Mouse (Mus musculus) adrenal gland, postnatal 36 days (tissue): ENCODE data around the gene Cds1. TPM values are rescaled to one million over a fixed set of nuclear protein-coding genes. Genes with fewer than 3 reads are reported as not detected.

Experiments
- DNase-seq, 2 experiments: peaks; one replicate each; pipeline ENCODE4 v3.0.0; 2021; ENCODE audit warnings: mixed read lengths in 1 of 2
- total RNA-seq, 2 experiments: library from RNA; stranded (reverse); gene quantifications; 2 replicates each; pipeline ENCODE4 v1.2.3; 2021

The Cds1 gene
- total RNA-seq, 2 experiments from 2014 or later: 6.5 to 7.7 TPM

- no peak for DNase-seq
Observed at GRCm38 (mm10) chr5:101776528-101776927, 11.6 kb downstream of the Cds1 start.

GRCm38 (mm10) chr5:101779376-101779863 is 14.5 kb downstream of the Cds1 start:
- DNase-seq: no peak

DNA sequence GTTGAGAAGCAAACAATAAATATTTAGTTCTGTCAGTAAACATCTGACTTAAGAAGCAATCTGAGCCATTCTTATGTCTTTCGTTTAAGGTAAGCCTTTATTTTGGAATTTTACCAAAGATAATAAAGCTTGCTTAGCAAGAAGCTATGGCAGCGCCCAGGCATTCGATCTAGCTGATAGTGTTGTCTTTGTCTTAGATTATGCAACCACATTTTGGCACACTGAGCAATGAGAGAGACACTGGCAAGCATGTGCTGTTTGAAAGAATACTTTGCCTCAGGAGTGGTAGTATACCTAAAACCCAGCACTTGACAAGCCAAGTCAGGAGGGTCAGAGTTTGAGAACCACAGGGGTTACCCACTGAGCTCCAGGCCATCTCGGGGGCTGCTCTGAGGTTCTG is 16.0 kb downstream of the Cds1 start:
- DNase-seq: no peak

DNA sequence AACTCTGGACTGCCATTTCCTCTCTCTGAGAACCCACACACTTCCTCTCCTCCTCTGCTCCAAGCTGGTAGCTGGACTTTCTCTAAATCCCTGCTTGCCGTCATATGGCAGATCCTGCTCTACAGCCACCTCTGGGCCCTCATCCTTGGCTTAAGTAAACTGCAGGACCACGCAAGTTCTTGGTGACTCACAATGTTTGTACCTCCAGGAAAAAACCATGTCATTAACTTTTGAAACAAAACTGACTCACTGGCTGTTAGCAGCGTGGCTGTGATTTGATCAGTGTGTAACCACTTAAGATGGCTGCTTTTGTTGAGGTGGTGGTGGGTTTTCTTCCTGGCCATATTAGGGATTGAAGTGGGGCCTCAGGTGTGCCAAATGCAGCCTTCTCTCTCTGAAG is 19.4 kb downstream of the Cds1 start:
- no peak for DNase-seq

DNA sequence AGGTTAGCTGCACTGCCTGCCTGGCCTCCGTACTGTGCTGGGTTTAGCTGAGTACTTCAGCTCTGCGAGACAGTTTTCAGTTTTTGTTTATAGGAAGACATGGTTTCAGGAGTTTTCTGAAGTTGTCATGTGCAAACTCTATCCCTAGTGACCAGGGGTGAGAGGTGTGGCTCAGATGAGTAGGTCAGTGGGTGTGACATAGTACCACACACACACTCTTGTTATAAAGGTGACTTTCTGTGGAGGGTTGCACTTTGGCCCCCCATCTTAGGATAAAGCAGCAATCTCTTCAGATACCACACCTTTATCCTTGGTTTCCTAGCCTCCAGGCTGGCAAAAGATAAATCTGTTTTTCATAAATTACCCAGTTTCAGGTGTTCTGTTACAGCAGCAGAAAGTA is 19.9 kb downstream of the Cds1 start:
- DNase-seq: no peak

DNA sequence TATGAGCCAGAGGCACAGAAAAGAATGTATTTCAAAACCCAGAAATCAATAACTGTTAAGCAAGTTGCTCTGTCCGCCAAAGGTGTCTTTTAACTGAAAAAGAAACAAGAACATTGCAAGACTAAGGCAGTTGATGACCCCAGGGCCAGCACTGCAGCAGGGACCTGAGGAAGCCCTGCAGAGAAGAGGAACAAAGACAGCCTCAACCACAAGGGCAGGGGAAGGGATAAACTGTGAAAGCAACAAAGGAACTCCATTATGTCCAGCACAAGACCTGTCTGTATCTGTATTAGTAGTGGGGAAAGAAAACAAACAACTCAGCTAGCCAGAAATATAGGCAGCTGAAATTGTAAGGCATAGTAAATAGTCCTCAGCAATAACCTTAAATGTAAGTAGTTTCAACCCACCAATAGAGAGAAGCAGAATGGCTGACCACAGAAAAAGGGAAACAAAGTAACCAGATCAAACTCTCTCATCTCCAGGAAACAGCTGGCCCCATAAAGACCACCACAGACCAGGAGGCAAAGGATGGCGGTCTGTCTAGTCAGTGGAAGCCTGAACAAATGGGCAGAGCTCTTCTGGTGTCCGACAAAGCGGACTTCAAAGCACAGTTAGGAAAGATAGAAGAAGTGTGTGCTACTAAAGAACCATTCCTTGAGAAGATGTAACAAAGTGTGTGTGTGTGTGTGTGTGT is 21.1 kb downstream of the Cds1 start:
- no peak for DNase-seq

- no peak for DNase-seq
Observed at GRCm38 (mm10) chr5:101789770-101790169, 24.8 kb downstream of the Cds1 start.

- no peak for DNase-seq
Observed at GRCm38 (mm10) chr5:101790560-101790959, 25.6 kb downstream of the Cds1 start.

- DNase-seq: no peak
Observed at GRCm38 (mm10) chr5:101792665-101793064, 27.7 kb downstream of the Cds1 start.

- DNase-seq: no peak
Observed at GRCm38 (mm10) chr5:101801891-101802290, 37.0 kb downstream of the Cds1 start.

DNA sequence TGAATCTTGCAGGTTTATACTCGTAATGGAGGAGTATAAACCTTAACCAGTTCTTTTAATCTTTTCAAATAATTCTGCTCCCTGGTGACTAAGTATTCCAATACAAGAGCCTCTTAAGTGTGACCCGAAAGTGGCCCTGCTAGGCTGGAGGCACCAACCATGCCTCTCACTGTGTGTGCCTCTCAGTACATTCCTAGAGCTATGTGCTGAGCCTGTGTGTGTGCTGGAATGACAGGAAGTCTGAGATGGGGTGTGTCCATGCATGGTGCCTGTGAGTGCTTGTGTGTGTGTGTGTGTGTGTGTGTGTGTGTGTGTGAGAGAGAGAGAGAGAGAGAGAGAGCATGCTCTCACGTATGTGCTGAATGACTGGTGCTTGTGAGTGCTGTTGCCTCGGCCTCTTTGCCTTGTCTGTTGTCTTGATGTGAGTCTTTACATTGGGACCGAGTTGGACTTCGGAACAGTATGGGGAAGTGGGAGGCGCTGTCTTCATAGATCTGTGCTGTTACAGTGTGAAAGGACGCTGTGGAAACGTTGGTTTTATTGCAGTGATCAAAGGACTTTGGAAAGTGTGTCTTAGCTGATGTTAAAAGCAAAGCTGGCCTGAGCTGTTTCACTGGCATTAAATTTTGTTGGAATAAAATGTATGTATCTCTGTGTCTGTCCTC is 37.6 kb downstream of the Cds1 start:
- DNase-seq: no peak

DNA sequence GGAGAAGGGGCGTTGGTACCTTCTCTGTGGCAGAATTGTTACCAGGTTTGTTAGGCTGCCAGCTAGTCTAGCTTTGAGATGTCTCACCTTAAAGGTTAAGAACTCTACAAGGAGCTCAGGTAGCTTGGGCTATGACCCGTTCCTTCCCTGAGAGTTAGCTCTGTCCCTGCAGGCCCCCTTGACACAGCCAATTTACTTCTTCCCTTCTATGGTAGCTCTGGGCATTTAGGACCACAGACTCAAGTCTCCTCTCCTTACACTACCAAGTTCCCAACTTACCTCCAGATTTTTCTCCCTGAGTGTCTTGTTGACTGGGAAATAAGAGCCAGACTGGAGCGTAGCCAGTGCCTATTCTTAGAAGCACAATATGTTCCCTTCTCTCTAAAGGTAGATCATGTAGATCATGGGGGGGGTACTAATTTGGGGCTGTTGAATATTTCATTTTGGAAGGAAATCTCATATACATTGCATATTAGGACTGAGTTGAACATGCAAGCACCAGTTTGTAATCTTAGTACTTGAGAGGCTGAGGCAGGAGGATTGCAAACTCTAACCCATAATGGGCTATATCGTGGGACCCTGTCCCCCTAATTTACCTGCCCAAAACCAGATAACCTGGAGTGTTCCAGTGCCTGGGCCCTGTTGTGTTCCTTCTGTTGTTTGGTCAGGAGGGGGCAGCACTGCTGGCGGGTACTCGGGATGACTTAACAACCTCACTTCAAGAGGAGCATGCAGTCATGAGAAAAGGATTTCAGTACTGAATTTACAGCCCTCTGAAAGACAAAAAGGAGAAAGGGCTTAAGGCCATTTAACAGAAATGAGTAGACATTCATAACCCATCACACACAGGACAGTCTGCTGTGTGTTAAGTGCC is 46.6 kb downstream of the Cds1 start:
- DNase-seq: no peak

GRCm38 (mm10) chr5:101816822-101817221 is 51.9 kb downstream of the Cds1 start:
- DNase-seq: no peak

DNA sequence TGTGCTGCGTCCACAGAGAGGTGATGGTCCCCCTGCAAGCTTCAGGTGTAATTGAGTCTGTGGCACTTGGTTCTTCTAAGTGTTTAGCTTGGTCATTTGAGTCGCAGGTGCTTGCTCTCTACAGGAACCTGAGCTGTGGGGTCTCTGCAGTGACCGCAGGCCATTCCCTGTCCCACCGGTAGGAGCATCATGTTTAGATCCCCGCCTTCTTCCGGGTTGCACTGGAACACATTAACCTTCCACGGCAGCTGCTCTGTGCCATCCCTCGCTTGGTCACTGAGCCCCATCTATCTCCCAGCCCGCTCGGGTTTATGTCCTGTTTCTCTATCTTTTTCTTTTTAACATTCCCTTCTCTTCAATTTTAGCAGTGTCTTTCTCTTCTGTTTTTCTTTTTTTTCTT is 54.3 kb downstream of the Cds1 start:
- DNase-seq: no peak

DNA sequence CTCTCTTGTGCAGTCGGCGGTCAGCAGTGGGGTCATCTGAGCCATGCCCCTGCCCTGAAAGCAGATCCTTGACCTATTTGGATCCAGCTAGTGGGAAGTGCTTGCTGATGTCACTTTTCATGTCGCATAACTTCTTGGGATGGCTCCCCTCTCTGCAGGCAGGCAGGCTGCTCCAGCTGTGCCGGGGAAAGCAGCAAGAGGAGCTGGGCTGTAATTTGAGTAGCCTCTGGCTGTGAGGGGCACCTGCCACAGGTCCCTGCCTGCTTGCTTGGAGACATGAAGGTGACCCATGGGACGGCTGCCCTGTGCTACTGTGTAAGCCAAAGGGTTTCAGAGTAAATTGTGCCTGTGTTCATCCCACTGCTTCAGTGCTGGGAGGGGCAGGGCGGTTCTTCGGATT is 54.9 kb downstream of the Cds1 start:
- peak in 1 of 2 experiments; percentile 19 for DNase-seq

DNA sequence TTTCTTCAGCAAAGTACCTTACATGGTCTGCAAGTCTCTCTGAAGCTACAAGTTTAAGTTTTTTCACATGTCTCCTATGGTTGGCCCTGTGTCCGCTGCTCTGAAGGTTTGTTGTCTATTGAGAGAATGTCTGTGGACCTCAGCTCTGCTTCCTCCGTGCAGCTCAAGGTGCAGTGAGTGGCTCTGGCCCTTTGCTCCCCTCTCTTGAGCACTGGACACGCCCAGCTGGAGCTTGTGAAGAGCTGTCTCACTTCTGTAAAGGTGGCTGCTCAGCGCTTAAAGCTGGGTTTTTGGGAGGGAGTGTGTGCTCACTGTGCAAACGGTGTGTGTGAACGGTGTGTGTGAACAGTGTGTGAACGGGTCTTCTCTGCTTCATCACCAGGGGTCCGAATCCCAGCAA is 56.1 kb downstream of the Cds1 start:
- DNase-seq: no peak

DNA sequence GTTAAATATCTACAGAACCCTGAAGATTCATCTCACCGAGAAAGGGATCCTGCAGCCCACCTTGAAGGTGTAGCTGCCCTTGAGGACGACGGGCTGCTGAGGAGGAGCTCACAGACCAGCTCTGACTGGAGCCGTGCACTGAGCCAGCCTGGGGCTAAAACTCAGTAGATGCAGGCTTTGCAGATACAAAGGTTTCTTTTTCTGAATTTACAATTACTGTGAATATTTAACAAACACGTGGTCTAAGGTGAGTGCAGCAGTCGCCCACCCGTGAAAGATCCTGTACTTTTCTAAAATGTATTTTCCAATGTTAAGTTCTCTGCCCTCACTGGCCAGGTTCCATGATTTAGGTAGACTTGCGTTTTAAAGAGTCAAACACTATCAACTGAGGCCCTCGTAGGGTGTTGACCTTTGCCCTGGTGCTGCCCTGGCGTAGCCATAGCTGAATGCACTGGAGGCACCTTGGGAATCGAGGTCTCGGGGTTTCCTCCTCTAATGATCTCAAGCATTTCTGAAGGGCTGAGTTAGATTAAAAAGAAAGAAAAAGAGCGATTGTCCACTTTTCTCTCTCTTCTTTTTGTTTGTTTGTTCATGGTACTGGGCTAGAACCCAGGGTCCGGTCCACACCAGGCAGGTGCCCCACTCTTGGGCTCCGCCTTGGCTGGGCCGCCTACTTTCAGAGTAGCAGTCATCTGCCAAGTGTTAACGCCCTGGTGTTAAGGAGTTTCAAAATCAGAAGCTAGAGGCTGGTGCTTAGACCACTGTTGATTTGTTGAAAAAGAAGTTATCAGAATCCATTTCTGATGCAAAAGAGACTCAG is 56.8 kb downstream of the Cds1 start:
- DNase-seq: no peak

DNA sequence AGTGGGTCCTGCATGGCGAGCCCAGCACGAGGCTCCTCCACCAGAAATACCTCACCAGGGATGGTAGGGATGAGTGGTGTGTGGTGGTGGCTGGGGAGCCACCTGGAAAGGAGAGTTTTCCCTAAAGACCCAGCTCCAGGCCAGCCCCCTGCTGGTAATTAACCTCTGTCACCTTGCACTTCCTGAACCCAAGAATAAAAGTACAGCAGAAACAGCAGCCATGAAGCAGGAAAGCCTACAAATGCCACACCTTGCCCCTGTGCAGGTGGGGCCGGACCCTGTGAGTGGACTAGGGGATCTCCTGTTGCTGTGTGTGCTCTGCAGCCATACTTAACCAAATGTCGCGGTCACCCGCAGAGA is 57.4 kb downstream of the Cds1 start:
- no peak for DNase-seq

DNA sequence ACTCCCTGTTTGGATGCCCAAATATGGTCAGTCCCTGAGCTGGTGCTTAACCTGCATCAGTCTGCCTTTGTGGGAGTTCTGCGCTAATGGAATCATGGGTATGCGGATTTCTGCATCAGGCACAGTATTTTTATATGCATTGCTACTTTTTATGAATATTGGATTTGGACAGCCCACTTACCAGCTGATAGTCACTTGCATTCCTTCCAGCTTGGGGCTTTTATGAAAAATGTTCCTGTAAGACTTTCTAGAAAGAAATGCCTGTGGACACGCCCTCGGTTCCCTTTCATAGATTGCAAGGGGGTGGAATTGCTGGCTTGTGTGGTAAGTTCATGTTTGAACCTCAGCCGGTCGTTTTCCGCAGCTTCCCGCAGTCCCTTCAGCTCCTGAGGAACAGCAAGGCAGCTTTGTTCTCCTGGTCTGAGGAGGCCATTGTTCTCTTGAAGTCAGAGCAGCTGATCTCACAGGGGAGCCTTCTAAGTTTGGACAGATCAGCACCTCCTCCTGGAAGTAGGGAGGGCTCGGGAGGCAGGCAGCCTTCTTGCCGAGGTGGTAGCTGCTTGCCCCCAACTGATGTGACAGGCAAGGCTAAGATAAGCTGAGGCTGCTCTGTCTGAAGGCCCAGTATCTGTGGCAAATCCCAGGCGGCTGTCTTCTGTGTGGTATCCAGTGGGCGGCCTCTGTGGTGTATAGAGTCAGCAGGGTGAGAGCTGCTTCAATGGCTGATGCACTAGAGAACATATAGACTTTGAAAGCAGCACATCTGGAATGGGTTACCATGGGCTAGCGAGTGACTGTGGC is 60.4 kb downstream of the Cds1 start:
- DNase-seq: no peak

GRCm38 (mm10) chr5:101826531-101826970 is 61.6 kb downstream of the Cds1 start:
- DNase-seq: peak; percentile 70 to 73

- no peak for DNase-seq
Observed at GRCm38 (mm10) chr5:101827477-101827876, 62.5 kb downstream of the Cds1 start.
